Mouse (Mus musculus) small intestine, adult 2 months (tissue): ENCODE measurements around the gene Txnrd2. TPM values are rescaled to one million over a fixed set of nuclear protein-coding genes. Genes with fewer than 3 reads are reported as not detected.
A peak's percentile ranks its signal among the peaks of the same experiment; 100 is the strongest.

ENCODE experiments used
- H3K27ac ChIP-seq: fragments of 200-500 bp; 2 replicates; pipeline ENCODE4 v1.5.1; 2012; ENCODE audit warnings: low read depth, low read length, control low read depth, inconsistent platforms; ENCODE audit not compliant: insufficient read depth
- H3K27me3 ChIP-seq: fragments of 200-500 bp; 2 replicates; pipeline ENCODE4 v1.6.1; 2012; ENCODE audit warnings: mild to moderate bottlenecking, moderate library complexity, low read length, inconsistent platforms; ENCODE audit not compliant: control insufficient read depth, insufficient read depth
- H3K36me3 ChIP-seq: fragments of 200-500 bp; 2 replicates; pipeline ENCODE4 v1.6.1; 2012; ENCODE audit warnings: mild to moderate bottlenecking, low read length, control low read depth, inconsistent platforms; ENCODE audit not compliant: control insufficient read depth, insufficient read depth
- H3K4me1 ChIP-seq: fragments of 200-500 bp; 2 replicates; pipeline ENCODE4 v1.6.1; 2012; ENCODE audit warnings: low read length, inconsistent platforms, mixed read lengths; ENCODE audit not compliant: control insufficient read depth, insufficient read depth, insufficient read length
- H3K4me3 ChIP-seq: fragments of 200-500 bp; 2 replicates; pipeline ENCODE4 v1.5.1; 2012; ENCODE audit warnings: low read depth, mild to moderate bottlenecking, control low read depth, inconsistent platforms, low read length, moderate library complexity
- CTCF ChIP-seq: fragments of 200-500 bp; IDR thresholded peaks from 2 replicates; pipeline ENCODE4 v1.5.1; 2012; ENCODE audit warnings: low read depth, mild to moderate bottlenecking, control low read depth, inconsistent platforms, low read length, moderate library complexity, mixed read lengths; ENCODE audit not compliant: insufficient replicate concordance, insufficient read length; ENCODE audit errors: extremely low read depth
- POLR2A ChIP-seq: fragments of 200-500 bp; IDR thresholded peaks from 2 replicates; pipeline ENCODE4 v1.6.1; 2012; ENCODE audit warnings: low read depth, mild to moderate bottlenecking, control low read depth, inconsistent platforms, low read length, moderate library complexity
- WGBS: fragments of 180-500 bp; shearing (Covaris S2); methylation state at CpG from one replicate; pipeline ENCODE4 v1.1.7; 2018; 5-methylcytosine and 5-hydroxymethylcytosine counted together
- polyA plus RNA-seq: library from polyadenylated mRNA; depleted of rRNA; stranded (reverse); fragments of >200 nt; gene quantifications from 2 replicates; pipeline ENCODE4 v1.2.3, GENCODE M21; 2012

The Txnrd2 gene
- polyA plus RNA-seq, 1 experiment = 19.5 TPM

DNA sequence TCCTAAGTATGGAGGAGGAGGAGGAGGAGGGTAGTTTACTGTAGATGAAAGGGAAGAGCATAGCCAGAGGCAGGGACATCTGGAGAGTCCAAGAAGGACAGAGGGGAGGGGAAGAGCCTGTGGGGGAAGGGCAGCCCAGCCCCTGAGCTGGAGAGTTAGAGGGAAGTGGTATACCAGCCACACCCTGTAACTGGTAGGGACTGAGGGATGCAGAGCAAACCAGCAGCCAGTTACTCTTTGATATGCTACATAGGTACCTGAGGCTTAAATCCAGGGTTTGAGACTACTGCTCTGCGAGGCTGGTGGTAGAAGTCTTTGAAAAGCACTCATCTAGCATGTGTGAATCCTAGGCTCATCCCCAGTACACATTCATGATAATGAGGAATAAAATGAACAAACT lies 64.7 kb downstream of the Txnrd2 start:
- no peaks in the 10 kb centered on the region for H3K36me3 ChIP-seq
- TF ChIP-seq POLR2A (no peak), CTCF (no peak)
- no peaks in the 10 kb centered on the region for H3K4me1 ChIP-seq
- no peaks in the 10 kb centered on the region for H3K27me3 ChIP-seq
- H3K4me3 ChIP-seq = no peak overlapping the region
- 54% methylated on average over 1 of the region's 1 CpGs for WGBS
- H3K27ac ChIP-seq = no peak overlapping the region

DNA sequence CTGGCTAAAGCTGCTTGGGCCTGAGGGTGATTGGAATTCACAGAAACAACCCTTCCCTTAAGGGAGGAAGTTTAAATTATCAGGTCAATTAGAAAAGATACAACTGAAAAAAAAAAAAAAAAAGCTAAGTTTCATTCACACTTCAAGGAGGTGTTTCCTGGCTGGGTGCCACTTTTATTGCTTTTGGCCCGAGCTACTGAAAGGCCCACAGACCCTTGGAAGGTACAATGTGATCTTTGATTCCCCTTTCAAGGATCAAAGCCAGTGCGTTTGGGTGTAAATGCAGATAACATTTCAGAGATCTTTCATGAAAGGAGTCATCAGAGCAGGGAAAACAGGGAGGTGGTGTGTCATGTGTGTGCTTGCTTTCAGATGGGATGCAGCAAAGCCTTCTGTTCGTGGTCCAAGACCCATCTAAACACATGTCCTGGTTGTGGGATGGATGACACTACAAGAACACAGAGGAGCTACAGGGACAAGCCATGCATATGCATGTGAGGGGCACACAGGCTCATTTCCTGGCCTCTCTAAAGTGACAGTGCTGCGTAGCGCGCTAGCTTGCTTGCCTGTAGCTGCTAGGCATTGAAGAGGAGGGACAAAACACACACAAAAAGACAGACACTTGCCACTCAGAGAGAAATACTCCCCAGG lies 71.8 kb downstream of the Txnrd2 start:
- Histone ChIP-seq H3K36me3 (no peaks in the 10 kb centered on the region), H3K4me3 (peak overlapping the region; percentile 89), H3K27me3 (no peaks in the 10 kb centered on the region), H3K4me1 (peaks cover 9% of the 10 kb centered on the region; the same call in 1 of the 2 replicates), H3K27ac (peak overlapping the region; percentile 80)
- no peak for TF ChIP-seq CTCF
- no peak for TF ChIP-seq POLR2A
- WGBS = 3% methylated on average over 6 of the region's 6 CpGs

DNA sequence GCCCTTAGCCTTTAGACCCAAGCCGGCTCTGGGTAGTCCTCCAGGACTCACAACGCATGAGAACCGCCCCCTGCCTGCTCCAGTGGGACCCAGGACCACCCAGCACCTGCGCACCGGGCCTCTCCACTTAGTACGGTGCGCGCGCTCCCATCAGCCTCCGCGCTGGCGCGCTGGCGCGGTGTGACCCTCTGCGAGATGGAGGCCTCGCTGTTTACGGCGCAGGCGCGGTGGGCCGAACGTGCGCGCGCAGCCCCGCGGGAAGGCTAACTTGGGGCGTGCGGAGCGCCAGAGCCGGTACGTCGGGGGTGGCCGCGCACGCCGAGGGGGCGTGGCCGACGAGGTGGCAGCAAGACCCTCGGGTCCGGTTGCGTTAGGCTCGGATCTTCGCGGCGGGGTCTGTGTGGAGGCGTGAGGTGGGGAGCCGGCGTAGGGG lies 72.4 kb downstream of the Txnrd2 start, which contains the start of the genes Gnb1l and Rtl10:
Gene Gnb1l (plus strand): TSS at position 156 of the 433 bp plus-strand sequence.
Gene Rtl10 (plus strand): TSS at position 344 of the 433 bp plus-strand sequence.
- under 1% methylated on average over 51 of the region's 51 CpGs for WGBS
- H3K4me1 ChIP-seq = peaks cover 9% of the 10 kb centered on the region; the same call in 1 of the 2 replicates
- peak within 1 kb of the TSS; percentile 80 for H3K27ac ChIP-seq
- peak within 1 kb of the TSS; percentile 89 for H3K4me3 ChIP-seq
- H3K36me3 ChIP-seq = no peaks in the 10 kb centered on the region
- TF ChIP-seq CTCF (no peak), POLR2A (peak; percentile 84)
- H3K27me3 ChIP-seq = no peaks in the 10 kb centered on the region

DNA sequence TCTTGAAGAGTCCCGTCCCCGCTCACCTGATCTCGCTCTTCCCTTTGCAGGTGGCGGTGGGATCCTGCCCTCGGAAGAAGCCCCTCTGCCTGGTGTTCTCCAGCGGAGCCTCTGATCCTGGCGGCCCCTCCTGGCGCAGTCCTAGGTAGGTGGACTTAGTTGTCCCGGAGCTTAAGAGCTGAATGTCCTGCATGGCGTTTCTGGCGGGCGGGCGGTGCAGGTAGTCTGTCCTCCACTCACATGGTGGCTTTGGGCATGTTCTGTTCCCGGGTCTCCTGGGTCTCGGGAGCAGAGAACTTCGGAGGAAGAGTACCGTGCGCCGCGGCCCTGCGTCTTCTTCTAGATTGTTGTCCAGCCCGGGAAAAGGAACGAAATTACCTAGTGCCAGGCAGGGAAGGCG lies 72.8 kb downstream of the Txnrd2 start:
- Histone ChIP-seq H3K36me3 (no peaks in the 10 kb centered on the region), H3K4me1 (peaks cover 9% of the 10 kb centered on the region; the same call in 1 of the 2 replicates), H3K27ac (no peak overlapping the region), H3K27me3 (no peaks in the 10 kb centered on the region), H3K4me3 (peak overlapping the region; percentile 89)
- under 1% methylated on average over 24 of the region's 24 CpGs for WGBS
- TF ChIP-seq CTCF (no peak), POLR2A (no peak)

DNA sequence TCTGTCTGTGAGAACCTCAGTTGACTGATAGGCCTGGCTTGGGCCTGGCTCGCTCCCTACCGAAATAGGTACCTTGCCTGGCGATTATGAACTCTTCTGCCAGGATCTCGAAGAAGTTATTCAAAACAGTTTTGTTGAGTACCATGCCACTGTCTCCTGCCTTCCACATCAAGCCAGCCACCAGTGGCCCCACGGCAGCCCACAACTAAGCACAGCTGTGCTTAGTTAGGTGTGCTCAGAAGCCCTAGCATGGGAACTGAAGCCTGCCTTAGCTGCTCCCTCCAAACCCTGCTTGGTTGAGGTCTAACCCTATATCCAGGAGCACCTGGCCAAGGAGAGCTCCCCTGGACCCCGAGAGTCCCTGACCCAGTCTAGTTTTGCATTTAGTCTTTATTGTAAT lies 75.3 kb downstream of the Txnrd2 start:
- Histone ChIP-seq H3K27ac (no peak overlapping the region), H3K36me3 (no peaks in the 10 kb centered on the region), H3K4me1 (peaks cover 11% of the 10 kb centered on the region; the same call in 1 of the 2 replicates), H3K4me3 (no peak overlapping the region), H3K27me3 (no peaks in the 10 kb centered on the region)
- TF ChIP-seq POLR2A (no peak), CTCF (no peak)
- WGBS = 92% methylated on average over 6 of the region's 6 CpGs

DNA sequence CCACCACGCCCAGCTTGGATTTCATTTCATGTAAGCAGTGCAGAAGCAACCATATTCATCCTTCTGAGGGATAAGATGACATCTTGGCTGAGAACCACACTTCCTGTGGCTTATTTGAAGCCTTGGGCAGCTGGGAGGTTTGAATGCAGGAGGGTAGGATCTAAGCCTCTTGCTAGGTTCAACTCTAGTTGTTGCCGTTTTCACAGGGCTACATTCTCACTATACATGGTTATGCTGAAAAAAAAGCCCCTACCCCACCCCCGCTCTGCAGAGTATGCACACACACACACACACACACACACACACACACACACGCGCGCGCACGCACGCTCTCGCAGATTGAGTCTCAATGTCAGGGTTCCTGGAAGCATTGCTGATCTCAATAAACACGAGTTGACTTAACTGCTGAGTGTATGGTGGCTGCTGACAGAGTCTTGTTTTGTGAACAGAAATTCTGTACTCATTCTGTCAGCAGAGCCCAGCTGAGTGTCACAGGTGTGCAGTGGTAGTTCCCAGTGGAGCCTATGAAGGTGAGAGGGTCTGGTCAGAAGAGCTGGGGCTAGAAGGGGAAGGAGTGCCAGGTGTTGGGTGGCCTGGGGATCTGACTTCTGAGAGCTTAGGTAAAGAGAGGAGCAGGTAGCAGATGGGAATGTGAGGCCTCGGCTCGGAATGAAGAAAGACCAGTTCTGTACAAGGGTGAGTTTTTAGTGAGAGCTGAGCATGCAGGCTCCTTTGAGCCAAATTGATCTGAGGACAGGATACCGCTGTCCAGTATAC lies 77.6 kb downstream of the Txnrd2 start:
- Histone ChIP-seq H3K27ac (no peak overlapping the region), H3K4me1 (peaks cover 20% of the 10 kb centered on the region), H3K27me3 (no peaks in the 10 kb centered on the region), H3K36me3 (no peaks in the 10 kb centered on the region), H3K4me3 (no peak overlapping the region)
- TF ChIP-seq POLR2A = no peak
- TF ChIP-seq CTCF = no peak
- WGBS = 91% methylated on average over 14 of the region's 14 CpGs

DNA sequence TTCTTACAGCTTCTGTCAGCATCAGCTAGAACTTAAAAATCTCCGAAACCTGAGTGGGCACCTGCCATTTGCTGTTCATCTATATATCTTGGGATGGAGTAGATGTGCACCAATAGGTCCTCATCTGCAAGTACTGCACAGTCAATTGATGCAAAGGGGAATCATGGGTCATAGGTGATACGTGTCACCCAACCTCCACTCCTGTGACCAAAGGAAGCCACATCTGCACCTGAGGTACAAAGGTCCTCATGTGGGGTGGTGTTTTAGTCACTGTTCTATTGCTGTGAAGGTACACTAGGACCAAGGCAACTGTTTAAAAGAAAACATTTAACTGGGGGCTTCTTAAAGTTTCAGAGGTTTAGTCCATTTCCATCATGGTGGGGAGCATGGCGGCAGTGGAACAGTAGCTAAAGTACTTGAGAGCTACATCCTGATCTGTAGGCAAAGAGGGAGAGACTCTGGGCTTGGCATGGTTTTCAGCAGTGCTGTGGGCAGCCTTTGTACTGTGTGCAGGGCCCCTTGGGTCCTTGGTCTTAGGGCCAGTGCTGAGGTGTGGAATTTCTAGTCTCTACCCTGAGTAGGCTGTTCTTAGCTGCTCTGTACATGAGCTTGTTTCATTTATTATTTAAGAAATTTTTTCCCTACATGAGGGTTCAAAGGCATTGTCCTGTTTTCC lies 80.5 kb downstream of the Txnrd2 start:
- no peak for TF ChIP-seq CTCF
- no peak for TF ChIP-seq POLR2A
- Histone ChIP-seq H3K27me3 (no peaks in the 10 kb centered on the region), H3K27ac (no peak overlapping the region), H3K36me3 (no peaks in the 10 kb centered on the region), H3K4me3 (no peak overlapping the region), H3K4me1 (peaks cover 22% of the 10 kb centered on the region)
- 77% methylated on average over 3 of the region's 3 CpGs for WGBS
